Mouse (Mus musculus) intestine, postnatal 0 days (tissue): Measurements from ENCODE around the gene Akr1b7. TPM values are rescaled to one million over a fixed set of nuclear protein-coding genes. Genes with fewer than 3 reads are reported as not detected.

ENCODE experiments used
- ATAC-seq: fragments of 200-750 bp; cut with Nextera tagmentation; 2 replicates; pipeline ENCODE4 v1.8.0; 2017; ENCODE audit warnings: mild to moderate bottlenecking, moderate TSS enrichment, moderate library complexity
- H3K27ac ChIP-seq: fragments of 300-500 bp; sonication (generic); 2 replicates; pipeline ENCODE4 v1.5.1; 2014; ENCODE audit warnings: mild to moderate bottlenecking, low read depth, low read length, moderate library complexity
- H3K27me3 ChIP-seq: fragments of 300-500 bp; sonication (generic); replicated peaks from 2 replicates; pipeline ENCODE4 v1.6.1; 2014; ENCODE audit warnings: low read length, mixed read lengths; ENCODE audit not compliant: control insufficient read depth, insufficient read depth
- H3K36me3 ChIP-seq: fragments of 300-500 bp; sonication (generic); 2 replicates; pipeline ENCODE4 v1.6.1; 2014; ENCODE audit warnings: mild to moderate bottlenecking, moderate library complexity; ENCODE audit not compliant: control insufficient read depth, insufficient read depth
- H3K4me1 ChIP-seq: fragments of 300-500 bp; sonication (generic); replicated peaks from 2 replicates; pipeline ENCODE4 v1.6.1; 2014; ENCODE audit warnings: antibody characterized with exemption, low read length, mixed read lengths; ENCODE audit not compliant: control insufficient read depth, insufficient read depth
- H3K4me2 ChIP-seq: fragments of 300-500 bp; sonication (generic); replicated peaks from 2 replicates; pipeline ENCODE4 v1.6.1; 2014; ENCODE audit warnings: low read depth, mild to moderate bottlenecking, moderate library complexity
- H3K4me3 ChIP-seq: fragments of 300-500 bp; sonication (generic); 2 replicates; pipeline ENCODE4 v1.5.1; 2014; ENCODE audit warnings: low read depth, low read length
- H3K9ac ChIP-seq: fragments of 300-500 bp; sonication (generic); 2 replicates; pipeline ENCODE4 v1.6.1; 2014; ENCODE audit warnings: mild to moderate bottlenecking, low read depth, low read length
- H3K9me3 ChIP-seq: fragments of 300-500 bp; sonication (generic); 2 replicates; pipeline ENCODE4 v1.6.1; 2016; ENCODE audit warnings: mixed run types; ENCODE audit not compliant: control insufficient read depth
- CTCF ChIP-seq: sonication (generic); IDR thresholded peaks from 2 replicates; pipeline ENCODE4 v1.5.1; 2016; ENCODE audit warnings: low read depth, mild to moderate bottlenecking, control low read depth, antibody characterized with exemption, moderate library complexity
- WGBS: fragments of 180-500 bp; shearing (Covaris S2); extraction: QIAGEN DNeasy Blood & Tissue Kit; methylation state at CpG from one replicate; pipeline ENCODE4 v1.1.7; 2014; 5-methylcytosine and 5-hydroxymethylcytosine counted together
- polyA plus RNA-seq: library from polyadenylated mRNA; unstranded; fragments of >200 nt; fragmentation: Nextera tagmentation; extraction: Ambion mirVana; gene quantifications from 2 replicates; pipeline ENCODE4 v1.2.1, GENCODE M21; 2015

Gene Akr1b7
- polyA plus RNA-seq, 1 experiment from 2014 or later = 5.3 TPM

GRCm38 (mm10) chr6:34416521-34416920 is 4.4 kb downstream of the Akr1b7 start:
- Histone ChIP-seq H3K36me3 (no peaks in the 10 kb centered on the region), H3K4me2 (no peak overlapping the region), H3K9ac (no peak overlapping the region), H3K9me3 (no peaks in the 10 kb centered on the region), H3K4me1 (0 out of 2 replicates have a peak, but pooled peaks cover 3% of the 10 kb centered on the region), H3K27me3 (no peaks in the 10 kb centered on the region), H3K4me3 (no peak overlapping the region), H3K27ac (no peak overlapping the region)
- no peak for TF ChIP-seq CTCF
- 96% methylated on average over 2 of the region's 2 CpGs for WGBS
- no peak for ATAC-seq

GRCm38 (mm10) chr6:34419071-34419470 is 6.9 kb downstream of the Akr1b7 start:
- H3K36me3 ChIP-seq = no peaks in the 10 kb centered on the region
- H3K4me3 ChIP-seq = no peak overlapping the region
- H3K27ac ChIP-seq = no peak overlapping the region
- no peak for ATAC-seq
- no peaks in the 10 kb centered on the region for H3K27me3 ChIP-seq
- no peaks in the 10 kb centered on the region for H3K9me3 ChIP-seq
- H3K9ac ChIP-seq = no peak overlapping the region
- no peaks in the 10 kb centered on the region for H3K4me1 ChIP-seq
- no peak overlapping the region for H3K4me2 ChIP-seq
- no peak for TF ChIP-seq CTCF

DNA sequence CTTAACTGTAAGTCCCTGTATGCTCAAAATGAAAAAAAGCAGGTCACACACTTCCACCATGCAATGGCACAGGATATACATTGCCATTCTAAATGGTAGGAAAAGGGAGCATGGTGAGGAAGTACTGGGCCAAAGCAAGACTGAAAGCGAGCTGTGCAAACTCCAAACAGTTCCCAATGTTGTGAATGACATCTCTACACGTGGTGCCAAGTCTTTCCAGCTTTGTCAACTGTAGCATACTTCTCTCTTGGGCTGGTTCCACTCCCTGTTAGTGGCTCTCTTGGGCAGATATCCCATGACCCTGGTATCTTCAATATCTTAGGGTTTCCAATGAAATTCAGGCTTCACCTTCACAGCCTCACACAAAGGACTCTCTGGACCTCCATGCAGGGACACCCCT is 26.9 kb downstream of the Akr1b7 start:
- H3K4me3 ChIP-seq = no peak overlapping the region
- H3K27ac ChIP-seq = no peak overlapping the region
- ATAC-seq = no peak
- H3K4me1 ChIP-seq = no peaks in the 10 kb centered on the region
- H3K9me3 ChIP-seq = no peaks in the 10 kb centered on the region
- no peak overlapping the region for H3K4me2 ChIP-seq
- TF ChIP-seq CTCF = no peak
- no peak overlapping the region for H3K9ac ChIP-seq
- no peaks in the 10 kb centered on the region for H3K27me3 ChIP-seq
- H3K36me3 ChIP-seq = no peaks in the 10 kb centered on the region
- WGBS = 65% methylated on average over 2 of the region's 2 CpGs

DNA sequence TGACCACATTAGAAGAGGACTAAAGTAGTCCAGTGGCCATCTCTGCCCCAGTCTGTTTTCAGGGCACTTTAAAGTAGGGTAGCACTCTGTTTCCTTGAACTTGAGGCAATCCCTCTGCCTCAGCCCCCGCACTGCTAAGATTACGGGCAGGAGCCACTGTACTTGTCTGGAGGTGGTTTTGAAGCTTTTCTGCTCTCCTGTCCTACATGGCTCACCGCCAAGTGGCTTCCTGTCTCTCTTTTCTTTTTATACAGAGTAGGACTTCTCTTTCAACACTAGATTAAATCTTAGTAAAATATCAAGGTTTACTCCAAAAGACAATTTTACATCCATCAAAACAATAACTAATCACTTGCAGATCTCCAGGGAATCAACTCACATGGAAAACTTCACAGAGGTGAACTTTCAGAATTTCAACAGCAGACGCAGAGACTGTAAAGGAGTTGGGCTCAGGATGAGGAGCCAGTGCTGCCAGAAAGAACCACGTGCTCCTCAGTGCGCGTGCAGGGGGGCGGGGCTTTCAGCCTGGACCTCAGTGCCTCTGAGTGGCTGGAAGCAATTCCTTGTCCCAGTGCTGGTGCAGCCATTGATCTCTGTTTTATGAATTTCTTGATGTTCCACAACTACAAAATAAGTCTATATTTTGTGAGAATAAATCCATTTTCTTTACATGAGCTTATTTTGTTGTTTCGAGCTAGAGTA is 29.6 kb downstream of the Akr1b7 start:
- H3K36me3 ChIP-seq = no peaks in the 10 kb centered on the region
- no peak overlapping the region for H3K4me2 ChIP-seq
- H3K9me3 ChIP-seq = no peaks in the 10 kb centered on the region
- no peaks in the 10 kb centered on the region for H3K4me1 ChIP-seq
- no peak overlapping the region for H3K9ac ChIP-seq
- no peak for ATAC-seq
- H3K27ac ChIP-seq = no peak overlapping the region
- 60% methylated on average over 9 of the region's 9 CpGs for WGBS
- no peaks in the 10 kb centered on the region for H3K27me3 ChIP-seq
- TF ChIP-seq CTCF = no peak
- H3K4me3 ChIP-seq = no peak overlapping the region

DNA sequence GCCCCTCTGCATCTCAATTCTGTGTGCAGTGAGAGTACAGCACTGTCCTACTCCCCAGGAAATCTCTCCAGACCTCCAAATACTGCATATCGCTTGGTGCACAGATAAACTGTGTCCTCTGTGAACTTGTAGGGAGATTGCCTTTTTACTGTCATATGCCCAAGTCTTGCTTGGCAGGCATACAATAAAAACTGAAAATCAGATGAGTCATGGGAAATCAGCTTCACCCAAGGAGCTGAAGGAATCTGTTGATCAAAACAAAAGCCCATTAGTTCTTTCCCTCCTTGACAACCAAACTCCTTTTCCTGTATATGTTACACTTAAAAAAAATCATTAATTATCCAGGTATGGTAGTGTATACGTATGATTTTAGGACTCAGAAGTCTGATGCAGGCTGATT is 31.7 kb downstream of the Akr1b7 start:
- no peak overlapping the region for H3K4me3 ChIP-seq
- H3K27me3 ChIP-seq = no peaks in the 10 kb centered on the region
- no peak overlapping the region for H3K4me2 ChIP-seq
- TF ChIP-seq CTCF = no peak
- no peak overlapping the region for H3K9ac ChIP-seq
- H3K4me1 ChIP-seq = no peaks in the 10 kb centered on the region
- no peak overlapping the region for H3K27ac ChIP-seq
- no peaks in the 10 kb centered on the region for H3K9me3 ChIP-seq
- 67% methylated on average over 2 of the region's 2 CpGs for WGBS
- H3K36me3 ChIP-seq = no peaks in the 10 kb centered on the region
- ATAC-seq = no peak

- no peak overlapping the region for H3K4me3 ChIP-seq
- 7% methylated on average over 2 of the region's 2 CpGs for WGBS
- H3K4me2 ChIP-seq = no peak overlapping the region
- no peak for ATAC-seq
- no peaks in the 10 kb centered on the region for H3K36me3 ChIP-seq
- no peak overlapping the region for H3K9ac ChIP-seq
- H3K27ac ChIP-seq = no peak overlapping the region
- H3K4me1 ChIP-seq = no peaks in the 10 kb centered on the region
- no peaks in the 10 kb centered on the region for H3K9me3 ChIP-seq
- TF ChIP-seq CTCF = peak; percentile 90
- H3K27me3 ChIP-seq = no peaks in the 10 kb centered on the region
Measured at GRCm38 (mm10) chr6:34447961-34448360, 35.8 kb downstream of the Akr1b7 start.

DNA sequence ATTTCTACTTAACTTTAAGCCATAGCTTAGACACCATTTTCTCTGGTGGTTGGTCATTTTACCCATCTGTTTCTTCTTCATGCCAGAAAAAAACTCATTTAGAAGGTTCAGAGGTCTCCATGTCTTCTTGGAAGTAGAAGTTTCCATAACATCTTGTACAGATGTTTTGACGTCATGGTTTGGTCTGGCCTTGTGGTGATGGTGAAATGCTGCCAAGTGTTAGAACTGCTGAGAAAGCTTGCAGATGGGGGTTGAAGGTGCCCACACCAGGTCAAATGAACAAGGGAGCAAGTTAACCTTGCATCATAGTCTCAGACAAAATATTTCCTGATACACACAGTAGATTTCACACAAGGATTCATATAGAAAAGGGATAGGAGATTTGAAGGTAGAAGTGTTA is 36.6 kb downstream of the Akr1b7 start:
- H3K4me3 ChIP-seq = no peak overlapping the region
- no peak for ATAC-seq
- H3K9me3 ChIP-seq = no peaks in the 10 kb centered on the region
- H3K4me2 ChIP-seq = no peak overlapping the region
- H3K27ac ChIP-seq = no peak overlapping the region
- no peak for TF ChIP-seq CTCF
- 77% methylated on average over 1 of the region's 1 CpGs for WGBS
- H3K27me3 ChIP-seq = no peaks in the 10 kb centered on the region
- H3K4me1 ChIP-seq = no peaks in the 10 kb centered on the region
- H3K36me3 ChIP-seq = no peaks in the 10 kb centered on the region
- no peak overlapping the region for H3K9ac ChIP-seq
